Mouse (Mus musculus) olfactory bulb, adult 2 months (tissue): ENCODE results near the gene Galr2. TPM values are rescaled to one million over a fixed set of nuclear protein-coding genes. Genes with fewer than 3 reads are reported as not detected.
"Not testable (repeated sequence)": the region's sequence is repeated elsewhere in the genome, so short reads cannot be mapped to it uniquely, and the experiment has no call there.

Source experiments
- H3K27ac ChIP-seq: fragments of 200-500 bp; 2 replicates; pipeline ENCODE4 v1.5.1; 2012; ENCODE audit warnings: low read depth, low read length; ENCODE audit not compliant: insufficient read depth
- H3K4me1 ChIP-seq: fragments of 200-500 bp; 2 replicates; pipeline ENCODE4 v1.6.1; 2012; ENCODE audit warnings: low read length; ENCODE audit not compliant: control insufficient read depth, insufficient read depth
- H3K4me3 ChIP-seq: fragments of 200-500 bp; 2 replicates; pipeline ENCODE4 v1.5.1; 2012; ENCODE audit warnings: mild to moderate bottlenecking, low read depth, low read length, moderate library complexity; ENCODE audit not compliant: insufficient read depth
- CTCF ChIP-seq: fragments of 200-500 bp; IDR thresholded peaks from 2 replicates; pipeline ENCODE4 v1.5.1; 2012; ENCODE audit warnings: low read depth, mild to moderate bottlenecking, low read length, moderate library complexity; ENCODE audit not compliant: insufficient read depth
- POLR2A ChIP-seq: fragments of 200-500 bp; IDR thresholded peaks from 2 replicates; pipeline ENCODE4 v1.6.1; 2012; ENCODE audit warnings: mild to moderate bottlenecking, low read depth, low read length, moderate library complexity; ENCODE audit not compliant: insufficient read depth
- WGBS: fragments of 180-500 bp; shearing (Covaris S2); methylation state at CpG from one replicate; pipeline ENCODE4 v1.1.7; 2018; 5-methylcytosine and 5-hydroxymethylcytosine counted together
- polyA plus RNA-seq: library from polyadenylated mRNA; stranded (reverse); fragments of >200 nt; gene quantifications from 2 replicates; pipeline ENCODE4 v1.2.4, GENCODE M21; 2012; ENCODE audit warnings: low replicate concordance; ENCODE audit not compliant: missing spikeins, insufficient read depth, insufficient read length

The Galr2 gene
- polyA plus RNA-seq, 1 experiment = not detected

GRCm38 (mm10) chr11:116267637-116268036, 13.1 kb upstream of the Galr2 start:
- 83% methylated on average over 8 of the region's 8 CpGs for WGBS
- Histone ChIP-seq H3K27ac (no peak overlapping the region), H3K4me3 (no peak overlapping the region), H3K4me1 (peaks cover 10% of the 10 kb centered on the region)
- TF ChIP-seq POLR2A (no peak), CTCF (no peak)

GRCm38 (mm10) chr11:116268313-116268712, 12.4 kb upstream of the Galr2 start:
- H3K4me3 ChIP-seq = no peak overlapping the region
- 93% methylated on average over 6 of the region's 6 CpGs for WGBS
- peaks cover 10% of the 10 kb centered on the region for H3K4me1 ChIP-seq
- H3K27ac ChIP-seq = no peak overlapping the region
- no peak for TF ChIP-seq POLR2A
- no peak for TF ChIP-seq CTCF

GRCm38 (mm10) chr11:116269560-116269959, 11.2 kb upstream of the Galr2 start:
- Histone ChIP-seq H3K4me1 (peaks cover 10% of the 10 kb centered on the region), H3K4me3 (no peak overlapping the region), H3K27ac (no peak overlapping the region)
- WGBS = 90% methylated on average over 8 of the region's 8 CpGs
- TF ChIP-seq CTCF (no peak), POLR2A (no peak)

- Histone ChIP-seq H3K27ac (no peak overlapping the region), H3K4me1 (peaks cover 10% of the 10 kb centered on the region), H3K4me3 (peak overlapping the region; percentile 80)
- 45% methylated on average over 12 of the region's 12 CpGs for WGBS
- TF ChIP-seq CTCF (no peak), POLR2A (no peak)
Measured at GRCm38 (mm10) chr11:116272589-116273468, 7.9 kb upstream of the Galr2 start.

- under 1% methylated on average over 39 of the region's 39 CpGs for WGBS
- TF ChIP-seq CTCF = no peak
- TF ChIP-seq POLR2A = no peak
- Histone ChIP-seq H3K27ac (no peak overlapping the region), H3K4me1 (peaks cover 10% of the 10 kb centered on the region), H3K4me3 (peak overlapping the region; percentile 80)
Measured at GRCm38 (mm10) chr11:116273469-116274044, 7.2 kb upstream of the Galr2 start.

GRCm38 (mm10) chr11:116274045-116274666, 6.6 kb upstream of the Galr2 start, which contains the start of gene Srp68:
Gene Srp68 (minus strand): TSS chr11:116274217.
- 1% methylated on average over 32 of the region's 32 CpGs for WGBS
- H3K4me1 ChIP-seq = peaks cover 10% of the 10 kb centered on the region
- H3K27ac ChIP-seq = peak within 1 kb of the TSS; percentile 95
- TF ChIP-seq CTCF (no peak), POLR2A (peak; percentile 58)
- H3K4me3 ChIP-seq = peak within 1 kb of the TSS; percentile 80

GRCm38 (mm10) chr11:116277184-116277583, 3.6 kb upstream of the Galr2 start:
- peaks cover 12% of the 10 kb centered on the region for H3K4me1 ChIP-seq
- H3K4me3 ChIP-seq, H3K27ac ChIP-seq: not testable (repeated sequence)
- 96% methylated on average over 1 of the region's 1 CpGs for WGBS

GRCm38 (mm10) chr11:116281671-116282070, 932 bp downstream of the Galr2 start:
- WGBS = under 1% methylated on average over 18 of the region's 18 CpGs
- Histone ChIP-seq H3K27ac (no peak overlapping the region), H3K4me1 (peaks cover 14% of the 10 kb centered on the region; the same call in 1 of the 2 replicates), H3K4me3 (0 out of 2 replicates have a peak overlapping the region, but pooled peaks have one; percentile 0)
- TF ChIP-seq POLR2A = no peak
- no peak for TF ChIP-seq CTCF

GRCm38 (mm10) chr11:116282089-116282488, 1.4 kb downstream of the Galr2 start:
- WGBS = 2% methylated on average over 11 of the region's 11 CpGs
- H3K4me3 ChIP-seq = no peak overlapping the region
- H3K27ac ChIP-seq = no peak overlapping the region
- H3K4me1 ChIP-seq = peaks cover 14% of the 10 kb centered on the region; the same call in 1 of the 2 replicates
- TF ChIP-seq POLR2A = no peak
- TF ChIP-seq CTCF = no peak
